Mouse (Mus musculus): ENCODE measurements around the gene Cacna2d3. TPM values are rescaled to one million over a fixed set of nuclear protein-coding genes. Genes with fewer than 3 reads are reported as not detected.

The Cacna2d3 gene
- polyA plus RNA-seq, 1 experiment from 2014 or later: 0.81 TPM

- H3K9ac ChIP-seq (ENCODE audit: low read depth, low read length): no peak overlapping the region
- no peaks in the 10 kb centered on the region for H3K27me3 ChIP-seq (replicated peaks; ENCODE audit: control insufficient read depth, insufficient read depth, low read length)
- H3K9me3 ChIP-seq (ENCODE audit: control insufficient read depth, low read length): no peaks in the 10 kb centered on the region
- H3K4me3 ChIP-seq (ENCODE audit: low read depth, low read length): no peak overlapping the region
- H3K36me3 ChIP-seq (ENCODE audit: control insufficient read depth, insufficient read depth, low read length): no peaks in the 10 kb centered on the region
- H3K4me1 ChIP-seq (replicated peaks; ENCODE audit: control insufficient read depth, insufficient read depth, low read length): no peaks in the 10 kb centered on the region
- H3K4me2 ChIP-seq: no peak overlapping the region
- DNase-seq (ENCODE audit: low spot score): no peak
- no peak for ATAC-seq (replicated peaks; ENCODE audit: low FRiP score)
- H3K27ac ChIP-seq (ENCODE audit: low read depth, low read length): no peak overlapping the region
- 87% methylated on average over 5 of the region's 5 CpGs for WGBS
Measured at GRCm38 (mm10) chr14:29005228-29005840, 716.3 kb downstream of the Cacna2d3 start.

- H3K4me3 ChIP-seq (ENCODE audit: low read depth, low read length): no peak overlapping the region
- H3K36me3 ChIP-seq (ENCODE audit: control insufficient read depth, insufficient read depth, low read length): no peaks in the 10 kb centered on the region
- no peaks in the 10 kb centered on the region for H3K9me3 ChIP-seq (ENCODE audit: control insufficient read depth, low read length)
- H3K4me1 ChIP-seq (replicated peaks; ENCODE audit: control insufficient read depth, insufficient read depth, low read length): no peaks in the 10 kb centered on the region
- 91% methylated on average over 3 of the region's 3 CpGs for WGBS
- ATAC-seq (replicated peaks; ENCODE audit: low FRiP score): no peak
- DNase-seq (ENCODE audit: low spot score): no peak
- no peak overlapping the region for H3K9ac ChIP-seq (ENCODE audit: low read depth, low read length)
- no peak overlapping the region for H3K27ac ChIP-seq (ENCODE audit: low read depth, low read length)
- no peaks in the 10 kb centered on the region for H3K27me3 ChIP-seq (replicated peaks; ENCODE audit: control insufficient read depth, insufficient read depth, low read length)
- H3K4me2 ChIP-seq: no peak overlapping the region
Measured at GRCm38 (mm10) chr14:28996569-28996968, 725.1 kb downstream of the Cacna2d3 start.

GRCm38 (mm10) chr14:28988211-28988900 lies 733.3 kb downstream of the Cacna2d3 start:
- DNase-seq (ENCODE audit: low spot score) (no peak), ATAC-seq (replicated peaks; ENCODE audit: low FRiP score) (no peak)
- H3K27me3 ChIP-seq (replicated peaks; ENCODE audit: control insufficient read depth, insufficient read depth, low read length): no peaks in the 10 kb centered on the region
- H3K4me2 ChIP-seq: no peak overlapping the region
- H3K9me3 ChIP-seq (ENCODE audit: control insufficient read depth, low read length): no peaks in the 10 kb centered on the region
- no peak overlapping the region for H3K27ac ChIP-seq (ENCODE audit: low read depth, low read length)
- no peaks in the 10 kb centered on the region for H3K4me1 ChIP-seq (replicated peaks; ENCODE audit: control insufficient read depth, insufficient read depth, low read length)
- H3K36me3 ChIP-seq (ENCODE audit: control insufficient read depth, insufficient read depth, low read length): no peaks in the 10 kb centered on the region
- H3K4me3 ChIP-seq (ENCODE audit: low read depth, low read length): no peak overlapping the region
- WGBS: 82% methylated on average over 7 of the region's 7 CpGs
- no peak overlapping the region for H3K9ac ChIP-seq (ENCODE audit: low read depth, low read length)

GRCm38 (mm10) chr14:28984276-28984675 lies 737.4 kb downstream of the Cacna2d3 start:
- H3K9me3 ChIP-seq (ENCODE audit: control insufficient read depth, low read length): no peaks in the 10 kb centered on the region
- no peaks in the 10 kb centered on the region for H3K27me3 ChIP-seq (replicated peaks; ENCODE audit: control insufficient read depth, insufficient read depth, low read length)
- H3K9ac ChIP-seq (ENCODE audit: low read depth, low read length): no peak overlapping the region
- no peak for ATAC-seq (replicated peaks; ENCODE audit: low FRiP score)
- 65% methylated on average over 2 of the region's 2 CpGs for WGBS
- no peaks in the 10 kb centered on the region for H3K4me1 ChIP-seq (replicated peaks; ENCODE audit: control insufficient read depth, insufficient read depth, low read length)
- no peak overlapping the region for H3K4me3 ChIP-seq (ENCODE audit: low read depth, low read length)
- no peak overlapping the region for H3K4me2 ChIP-seq
- DNase-seq (ENCODE audit: low spot score): no peak
- no peaks in the 10 kb centered on the region for H3K36me3 ChIP-seq (ENCODE audit: control insufficient read depth, insufficient read depth, low read length)
- no peak overlapping the region for H3K27ac ChIP-seq (ENCODE audit: low read depth, low read length)

GRCm38 (mm10) chr14:28980482-28980881 lies 741.2 kb downstream of the Cacna2d3 start:
- no peak overlapping the region for H3K27ac ChIP-seq (ENCODE audit: low read depth, low read length)
- no peak for DNase-seq (ENCODE audit: low spot score)
- no peak overlapping the region for H3K9ac ChIP-seq (ENCODE audit: low read depth, low read length)
- H3K9me3 ChIP-seq (ENCODE audit: control insufficient read depth, low read length): no peaks in the 10 kb centered on the region
- no peaks in the 10 kb centered on the region for H3K36me3 ChIP-seq (ENCODE audit: control insufficient read depth, insufficient read depth, low read length)
- H3K4me2 ChIP-seq: no peak overlapping the region
- H3K4me1 ChIP-seq (replicated peaks; ENCODE audit: control insufficient read depth, insufficient read depth, low read length): no peaks in the 10 kb centered on the region
- H3K4me3 ChIP-seq (ENCODE audit: low read depth, low read length): no peak overlapping the region
- ATAC-seq (replicated peaks; ENCODE audit: low FRiP score): no peak
- no peaks in the 10 kb centered on the region for H3K27me3 ChIP-seq (replicated peaks; ENCODE audit: control insufficient read depth, insufficient read depth, low read length)
- 41% methylated on average over 3 of the region's 3 CpGs for WGBS

GRCm38 (mm10) chr14:28979230-28979629 lies 742.4 kb downstream of the Cacna2d3 start:
- Histone ChIP-seq H3K4me1 (replicated peaks; ENCODE audit: control insufficient read depth, insufficient read depth, low read length) (no peaks in the 10 kb centered on the region), H3K4me2 (no peak overlapping the region), H3K9me3 (ENCODE audit: control insufficient read depth, low read length) (no peaks in the 10 kb centered on the region), H3K27ac (ENCODE audit: low read depth, low read length) (no peak overlapping the region), H3K27me3 (replicated peaks; ENCODE audit: control insufficient read depth, insufficient read depth, low read length) (no peaks in the 10 kb centered on the region), H3K36me3 (ENCODE audit: control insufficient read depth, insufficient read depth, low read length) (no peaks in the 10 kb centered on the region), H3K4me3 (ENCODE audit: low read depth, low read length) (no peak overlapping the region), H3K9ac (ENCODE audit: low read depth, low read length) (no peak overlapping the region)
- DNase-seq (ENCODE audit: low spot score) (no peak), ATAC-seq (replicated peaks; ENCODE audit: low FRiP score) (no peak)
- 74% methylated on average over 2 of the region's 2 CpGs for WGBS

- Histone ChIP-seq H3K27me3 (replicated peaks; ENCODE audit: control insufficient read depth, insufficient read depth, low read length) (no peaks in the 10 kb centered on the region), H3K27ac (ENCODE audit: low read depth, low read length) (no peak overlapping the region), H3K36me3 (ENCODE audit: control insufficient read depth, insufficient read depth, low read length) (no peaks in the 10 kb centered on the region), H3K9me3 (ENCODE audit: control insufficient read depth, low read length) (no peaks in the 10 kb centered on the region), H3K9ac (ENCODE audit: low read depth, low read length) (no peak overlapping the region), H3K4me1 (replicated peaks; ENCODE audit: control insufficient read depth, insufficient read depth, low read length) (no peaks in the 10 kb centered on the region), H3K4me3 (ENCODE audit: low read depth, low read length) (no peak overlapping the region), H3K4me2 (no peak overlapping the region)
- WGBS: 57% methylated on average over 5 of the region's 5 CpGs
- ATAC-seq (replicated peaks; ENCODE audit: low FRiP score) (no peak), DNase-seq (ENCODE audit: low spot score) (no peak)
Measured at GRCm38 (mm10) chr14:28972620-28973019, 749.0 kb downstream of the Cacna2d3 start.

- Histone ChIP-seq H3K27ac (ENCODE audit: low read depth, low read length) (no peak overlapping the region), H3K4me3 (ENCODE audit: low read depth, low read length) (no peak overlapping the region), H3K4me2 (no peak overlapping the region), H3K9ac (ENCODE audit: low read depth, low read length) (no peak overlapping the region), H3K9me3 (ENCODE audit: control insufficient read depth, low read length) (no peaks in the 10 kb centered on the region), H3K4me1 (replicated peaks; ENCODE audit: control insufficient read depth, insufficient read depth, low read length) (no peaks in the 10 kb centered on the region), H3K36me3 (ENCODE audit: control insufficient read depth, insufficient read depth, low read length) (no peaks in the 10 kb centered on the region), H3K27me3 (replicated peaks; ENCODE audit: control insufficient read depth, insufficient read depth, low read length) (no peaks in the 10 kb centered on the region)
- no peak for DNase-seq (ENCODE audit: low spot score)
- WGBS: 80% methylated on average over 4 of the region's 4 CpGs
- ATAC-seq (replicated peaks; ENCODE audit: low FRiP score): no peak
Measured at GRCm38 (mm10) chr14:28969247-28969646, 752.4 kb downstream of the Cacna2d3 start.

GRCm38 (mm10) chr14:28966881-28967280 lies 754.8 kb downstream of the Cacna2d3 start:
- Histone ChIP-seq H3K9me3 (ENCODE audit: control insufficient read depth, low read length) (no peaks in the 10 kb centered on the region), H3K4me1 (replicated peaks; ENCODE audit: control insufficient read depth, insufficient read depth, low read length) (no peaks in the 10 kb centered on the region), H3K36me3 (ENCODE audit: control insufficient read depth, insufficient read depth, low read length) (no peaks in the 10 kb centered on the region), H3K4me3 (ENCODE audit: low read depth, low read length) (no peak overlapping the region), H3K4me2 (no peak overlapping the region), H3K27me3 (replicated peaks; ENCODE audit: control insufficient read depth, insufficient read depth, low read length) (no peaks in the 10 kb centered on the region), H3K9ac (ENCODE audit: low read depth, low read length) (no peak overlapping the region), H3K27ac (ENCODE audit: low read depth, low read length) (no peak overlapping the region)
- ATAC-seq (replicated peaks; ENCODE audit: low FRiP score): no peak
- no peak for DNase-seq (ENCODE audit: low spot score)
